Mouse (Mus musculus) induced T-regulatory cell, adult 2 months (primary cell): ENCODE results near the gene Sema7a.

Experiments
- DNase-seq: peaks from one replicate; pipeline ENCODE4 v3.0.0-alpha.2; 2012; ENCODE audit warnings: low read depth

Sema7a gene

DNA sequence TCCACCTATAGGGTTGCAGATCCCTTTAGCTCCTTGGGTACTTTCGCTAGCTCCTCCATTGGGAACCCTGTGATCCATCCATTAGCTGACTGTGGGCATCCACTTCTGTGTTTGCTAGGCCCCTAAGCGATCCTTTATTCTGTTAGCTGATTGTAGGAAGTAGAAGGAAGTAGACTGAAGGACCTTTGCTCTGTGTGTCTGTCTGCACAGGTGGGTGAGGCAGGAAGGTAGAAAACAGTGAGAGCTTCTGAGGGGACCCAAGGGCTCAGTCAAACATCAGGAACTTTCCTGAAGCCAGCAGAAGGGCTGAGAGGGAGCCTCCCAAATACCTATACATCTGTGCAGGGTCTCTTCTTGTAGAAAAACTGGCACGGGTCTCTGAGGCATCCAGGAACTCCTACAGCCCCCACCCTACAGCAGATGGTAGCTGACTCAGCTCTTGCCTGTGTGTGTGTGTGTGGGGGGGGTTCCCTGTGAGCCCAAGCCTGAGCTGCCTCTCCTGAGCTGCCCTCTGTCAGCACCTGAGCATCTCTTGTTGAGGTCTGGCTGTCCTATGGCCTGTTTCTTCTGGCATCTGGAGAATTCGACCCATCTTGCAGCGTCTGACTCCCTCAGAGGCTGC lies 35.4 kb downstream of the Sema7a start:
- DNase-seq = no peak

DNA sequence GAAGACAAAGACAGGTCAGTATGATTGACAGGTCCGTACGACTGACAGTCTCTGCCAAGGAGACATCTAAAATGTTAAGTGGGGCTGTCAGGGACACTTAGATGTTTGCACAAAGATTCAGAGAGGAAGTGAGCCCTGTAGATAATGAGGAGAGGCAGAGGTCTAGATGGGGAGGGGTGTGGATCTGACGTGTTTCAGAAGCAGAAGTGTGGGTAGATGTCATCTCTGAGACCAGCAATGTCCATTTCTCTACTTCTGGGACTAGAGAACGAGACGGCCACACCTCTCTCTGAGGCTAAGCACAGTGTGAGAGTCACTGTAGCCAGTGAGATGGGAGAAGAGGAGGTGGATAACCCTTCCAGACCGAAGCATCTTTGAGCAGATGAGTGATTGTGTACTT lies 38.1 kb downstream of the Sema7a start:
- DNase-seq = no peak

DNA sequence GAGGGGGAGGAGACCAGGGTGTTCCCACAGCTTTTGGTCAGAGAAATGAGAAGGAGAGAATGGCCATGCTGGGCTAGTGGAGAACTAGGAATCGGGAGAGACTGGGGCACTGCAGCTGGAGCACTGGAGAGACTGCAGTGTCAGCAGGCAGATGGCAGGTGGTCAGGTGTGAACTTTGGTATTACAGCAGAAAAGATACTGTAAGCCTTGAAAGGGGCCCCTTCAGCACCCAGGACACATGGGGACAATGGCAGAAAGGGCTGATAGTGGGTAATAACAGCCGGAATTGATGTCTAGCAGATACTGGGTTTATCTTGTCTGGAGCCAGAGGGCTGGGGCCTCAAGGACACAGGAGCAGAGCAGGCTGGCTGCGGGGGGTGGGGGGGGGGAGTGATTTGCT lies 38.9 kb downstream of the Sema7a start:
- DNase-seq = no peak

DNA sequence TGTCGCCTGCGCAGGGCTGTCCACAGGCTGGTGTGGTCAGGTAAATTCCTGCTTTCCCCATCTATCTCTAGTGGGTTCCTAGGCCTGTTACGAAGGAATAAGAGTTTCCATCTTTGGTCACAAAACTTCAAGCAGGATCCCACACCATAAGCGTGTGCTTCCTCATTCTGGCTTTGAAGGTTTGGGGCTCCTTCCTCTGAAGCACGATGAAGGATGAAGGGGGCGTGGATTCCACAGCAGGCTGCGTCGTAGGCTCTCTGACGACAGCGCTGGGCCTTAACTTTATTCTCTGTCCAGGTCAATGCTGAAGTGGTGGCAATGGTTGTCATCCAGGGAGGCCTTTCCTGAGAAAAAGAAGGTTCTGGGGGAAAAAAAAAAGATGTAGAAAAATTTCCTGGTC lies 40.7 kb downstream of the Sema7a start:
- DNase-seq = no peak

DNA sequence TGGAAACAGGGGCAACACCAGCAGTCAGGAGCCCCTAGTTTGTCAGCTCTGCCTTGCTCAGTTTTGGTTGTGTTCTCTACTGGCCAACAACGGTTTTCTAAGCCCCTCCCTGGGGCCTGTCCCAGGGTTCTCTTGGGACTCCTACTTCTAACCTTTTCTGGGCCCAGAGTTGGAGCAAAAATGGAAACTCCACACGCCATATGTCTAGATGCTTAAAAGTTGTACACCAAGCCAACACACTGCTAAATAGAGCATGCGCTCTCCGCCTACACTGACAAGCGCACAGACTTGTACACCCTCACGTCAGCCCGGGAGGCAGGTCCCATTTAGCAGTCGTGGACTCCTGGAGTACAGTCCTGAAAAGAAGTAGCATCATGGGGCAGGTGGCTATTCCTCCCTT lies 45.4 kb downstream of the Sema7a start:
- no peak for DNase-seq

DNA sequence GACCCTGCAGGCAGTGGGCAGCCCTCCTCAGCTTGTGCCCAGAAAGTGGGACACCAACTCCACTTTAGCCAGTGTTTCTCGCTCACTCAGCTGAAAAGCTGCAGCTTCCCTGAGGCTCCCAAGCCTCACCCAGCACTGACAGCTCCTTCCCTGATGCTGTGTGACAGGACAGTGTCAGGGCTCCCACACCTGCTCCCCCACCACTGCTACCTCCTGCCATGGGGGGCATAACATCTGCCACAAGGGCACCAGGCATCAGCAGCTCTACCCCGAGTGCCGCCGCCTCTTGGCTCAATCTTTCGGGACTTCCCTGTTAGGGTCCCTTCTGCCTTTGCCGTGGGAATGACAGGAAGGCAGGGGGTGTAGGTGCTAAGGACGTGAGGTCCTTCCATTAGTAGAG lies 46.4 kb downstream of the Sema7a start:
- no peak for DNase-seq

DNA sequence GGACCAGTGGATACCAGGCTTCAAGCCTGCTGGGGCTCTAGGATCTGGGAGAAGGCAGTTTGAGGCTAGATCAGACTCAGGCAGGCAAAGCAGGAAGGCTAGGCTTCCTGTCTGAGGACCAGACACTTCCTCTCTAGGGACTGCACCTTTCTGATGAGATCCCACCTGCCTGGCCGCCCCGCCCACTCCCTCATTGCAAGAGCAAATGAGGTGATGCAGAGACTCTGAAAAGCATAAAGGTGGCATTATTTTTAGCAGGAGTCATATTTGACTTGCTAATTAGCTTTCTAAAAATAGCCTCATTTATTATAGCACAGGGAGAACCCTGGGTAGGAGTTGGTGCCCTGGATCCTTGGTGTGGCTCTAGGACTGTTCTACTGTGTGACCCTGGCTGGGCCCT lies 48.2 kb downstream of the Sema7a start:
- DNase-seq = peak; percentile 38

DNA sequence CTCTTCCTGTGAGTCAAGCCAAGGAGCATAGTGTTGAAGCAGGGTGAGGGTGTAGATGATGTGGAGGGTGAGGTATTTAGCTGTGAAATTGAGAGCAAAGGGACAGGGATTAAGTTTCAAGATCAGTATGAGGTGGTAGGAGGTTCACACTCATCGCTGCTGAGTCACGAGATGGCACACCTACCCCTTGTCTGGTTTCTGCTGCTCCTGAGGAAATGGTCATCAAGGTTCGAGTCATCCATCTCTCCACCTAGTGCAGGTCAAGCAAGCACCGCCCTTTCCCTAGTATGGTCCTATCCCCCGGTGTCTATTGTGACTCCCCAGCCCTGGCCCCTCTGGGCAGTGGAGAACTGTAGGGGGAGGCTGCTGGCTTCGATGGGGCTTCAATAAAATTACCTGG lies 49.4 kb downstream of the Sema7a start:
- DNase-seq = no peak

DNA sequence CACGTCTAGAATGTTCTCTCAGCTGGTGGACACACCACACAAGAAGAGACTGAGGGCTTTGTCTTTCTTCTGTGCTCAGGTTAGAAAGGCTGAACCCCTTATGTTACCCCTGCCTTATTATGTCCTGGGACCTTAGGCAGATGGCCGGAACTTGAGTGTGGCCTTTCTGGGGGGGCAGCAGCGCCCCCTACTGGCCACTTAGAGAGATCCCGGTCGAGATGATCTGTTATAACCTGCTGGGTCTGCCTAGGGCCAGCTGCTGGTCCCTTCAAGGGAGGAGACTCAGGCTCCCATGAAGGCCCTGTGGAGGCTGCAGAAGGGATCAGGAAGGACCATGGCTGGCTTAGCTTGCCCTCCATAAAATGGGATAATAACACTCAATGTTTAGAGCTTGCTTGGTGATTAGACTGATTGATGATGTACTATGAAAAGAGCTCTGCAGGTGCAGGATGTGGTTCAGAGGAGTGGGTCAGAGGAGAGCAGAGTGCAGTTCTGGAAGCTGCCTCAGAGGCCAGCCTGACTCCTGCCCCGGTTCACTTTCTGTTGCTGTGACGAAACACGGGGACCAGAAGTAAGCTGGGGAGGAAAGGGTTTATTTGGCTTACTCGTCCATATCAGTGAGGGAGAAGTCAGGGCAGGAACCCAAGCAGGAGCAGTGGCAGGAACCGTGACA lies 50.7 kb downstream of the Sema7a start:
- peak; percentile 80 for DNase-seq

DNA sequence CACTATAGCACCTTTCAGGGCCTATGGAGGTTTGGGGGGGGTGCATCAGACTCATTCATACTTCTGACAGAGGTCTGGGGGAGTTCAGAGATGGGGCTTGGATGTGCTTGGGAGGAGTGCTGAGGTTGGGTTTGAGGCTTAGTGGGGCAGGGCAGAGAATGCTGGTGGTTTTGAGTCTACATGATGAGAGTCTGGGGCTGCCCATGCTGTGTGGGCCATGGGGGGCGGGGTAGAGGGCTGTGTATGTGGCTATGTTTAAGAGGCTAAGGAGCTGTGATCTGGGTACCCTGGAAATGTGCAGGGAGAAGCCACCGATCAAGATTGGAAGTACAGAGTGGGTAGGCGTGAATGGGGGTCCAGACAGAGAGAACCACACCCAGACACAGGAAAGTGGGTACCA lies 52.1 kb downstream of the Sema7a start:
- no peak for DNase-seq

DNA sequence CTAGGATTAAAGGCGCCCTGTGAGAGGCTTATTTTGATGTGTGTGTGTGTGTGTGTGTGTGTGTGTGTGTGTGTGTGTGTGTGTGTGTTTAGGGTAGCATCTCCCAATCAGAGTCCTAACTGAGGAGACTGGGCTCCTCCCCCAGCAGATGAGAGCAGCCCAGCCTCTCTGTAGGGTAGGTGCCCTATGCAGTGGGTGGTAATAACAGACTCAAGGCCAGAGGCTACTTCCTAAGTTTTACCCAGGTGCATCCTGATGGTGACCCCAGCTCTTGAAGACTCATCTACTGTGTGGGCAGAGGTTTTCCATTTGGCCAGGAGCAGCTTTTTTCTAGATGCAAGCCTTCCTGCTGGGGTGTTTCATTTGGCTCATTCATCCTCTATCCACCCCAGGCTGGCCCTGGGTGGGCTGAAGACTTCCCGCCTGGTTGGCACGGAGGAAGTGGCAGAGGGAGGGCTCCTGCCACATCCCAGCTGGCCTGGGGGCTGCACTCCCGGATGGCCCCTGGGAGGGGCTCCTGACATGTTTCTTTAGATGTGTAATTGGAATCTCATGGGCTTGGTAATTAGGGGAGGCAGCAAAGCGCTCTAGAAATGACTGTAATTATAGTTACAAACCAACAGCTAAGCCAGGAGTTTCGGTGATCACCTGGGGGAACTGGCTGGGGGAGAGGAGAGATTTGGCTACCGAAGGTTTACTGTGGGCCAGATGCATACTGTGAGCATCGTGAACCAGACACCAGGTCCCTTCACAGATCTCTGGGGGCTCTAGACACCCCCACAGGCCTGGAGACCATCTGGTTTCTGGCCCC lies 53.1 kb downstream of the Sema7a start:
- DNase-seq = no peak

DNA sequence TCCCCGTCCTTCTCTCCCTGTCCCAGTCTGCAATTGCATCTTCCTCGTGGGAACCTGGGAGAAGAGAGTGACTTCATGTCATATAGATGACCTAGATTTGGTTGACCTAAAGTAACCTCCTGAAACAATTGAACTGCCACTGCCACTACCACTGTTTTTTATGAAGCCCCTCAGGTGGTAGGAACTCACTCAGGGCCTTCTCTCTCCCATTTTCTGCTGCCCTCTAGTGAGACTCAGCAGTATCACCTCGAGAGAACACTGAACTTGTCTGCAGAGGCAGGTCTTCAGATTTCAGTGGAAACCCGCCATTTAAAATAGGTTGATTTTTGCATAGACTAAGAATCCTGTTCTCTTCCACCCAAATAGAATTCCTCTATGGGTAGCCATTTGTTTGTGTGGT lies 55.4 kb downstream of the Sema7a start:
- DNase-seq = peak; percentile 60

DNA sequence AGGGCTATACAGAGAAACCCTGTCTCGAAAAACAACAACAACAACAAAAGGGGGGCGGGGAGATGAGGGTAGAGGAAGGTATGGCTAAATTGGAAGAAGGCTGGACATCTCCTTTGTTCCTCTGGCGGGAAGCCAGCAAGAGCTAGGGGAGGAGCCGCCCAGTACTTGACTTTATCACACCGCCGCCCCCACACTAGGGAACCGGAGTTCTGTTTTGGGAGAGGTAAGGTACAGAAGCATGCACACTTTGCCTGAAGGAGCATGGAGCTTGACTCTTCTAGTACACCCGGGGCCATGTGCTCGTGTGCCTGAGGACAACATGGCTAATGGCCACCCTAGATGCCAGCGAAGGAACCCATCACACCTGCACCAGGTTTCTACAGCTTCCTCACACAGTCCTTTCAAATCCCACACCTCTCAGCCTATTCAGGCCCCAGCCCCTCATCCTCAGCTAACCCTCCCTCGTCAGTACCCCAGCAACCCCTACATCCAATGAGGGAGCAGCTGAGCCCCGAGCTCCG lies 57.7 kb downstream of the Sema7a start:
- DNase-seq = no peak

DNA sequence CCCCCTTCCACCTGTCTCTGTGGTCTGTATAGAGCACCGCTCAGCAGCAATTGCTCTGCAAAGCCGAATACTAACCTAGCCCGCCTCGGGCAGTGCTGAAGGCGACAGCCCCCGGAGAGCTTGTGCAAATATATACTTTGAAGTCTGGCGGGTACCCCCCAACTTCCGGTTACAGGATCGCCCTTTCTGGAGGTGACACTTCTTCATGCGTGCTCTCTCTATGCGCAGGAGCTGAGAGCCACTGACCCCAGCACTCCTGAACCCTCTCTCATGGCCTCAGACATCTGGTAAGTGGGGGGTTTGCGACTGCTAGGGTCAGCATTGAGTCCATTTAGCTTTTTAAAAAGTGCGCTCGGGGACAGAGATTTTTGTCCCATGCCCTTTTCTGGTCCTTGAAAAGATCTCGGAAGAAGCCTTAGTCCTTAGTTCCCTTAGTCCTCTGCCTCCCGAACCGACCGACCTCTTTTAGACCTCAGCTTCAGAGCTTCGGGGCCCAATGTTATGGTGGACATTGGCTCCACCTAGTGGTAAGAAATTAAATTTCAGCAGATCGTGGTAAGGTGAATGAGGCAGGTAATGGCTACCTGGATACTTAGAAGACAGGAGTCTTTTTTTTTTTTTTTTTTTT lies 58.2 kb downstream of the Sema7a start:
- peak; percentile 91 for DNase-seq

DNA sequence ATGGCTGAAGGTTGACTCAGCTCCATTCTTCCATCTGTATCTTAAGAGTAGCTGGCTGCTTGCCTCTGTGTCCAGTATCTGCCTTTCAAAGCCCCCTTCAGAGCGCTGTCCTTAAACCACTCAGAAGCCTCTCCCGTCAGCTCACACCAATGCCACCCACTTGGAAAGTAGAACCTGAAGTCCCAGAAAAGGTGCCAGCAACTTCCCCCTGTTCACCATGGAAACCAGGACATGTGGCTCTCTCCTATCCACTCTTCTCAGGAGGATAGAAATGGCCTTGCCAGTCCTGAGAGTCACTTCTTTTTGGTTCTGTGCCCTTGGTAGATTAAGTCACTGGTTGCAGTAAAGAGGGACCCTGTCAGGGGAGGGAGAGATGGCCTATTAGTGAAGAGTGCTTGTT lies 58.8 kb downstream of the Sema7a start:
- no peak for DNase-seq

DNA sequence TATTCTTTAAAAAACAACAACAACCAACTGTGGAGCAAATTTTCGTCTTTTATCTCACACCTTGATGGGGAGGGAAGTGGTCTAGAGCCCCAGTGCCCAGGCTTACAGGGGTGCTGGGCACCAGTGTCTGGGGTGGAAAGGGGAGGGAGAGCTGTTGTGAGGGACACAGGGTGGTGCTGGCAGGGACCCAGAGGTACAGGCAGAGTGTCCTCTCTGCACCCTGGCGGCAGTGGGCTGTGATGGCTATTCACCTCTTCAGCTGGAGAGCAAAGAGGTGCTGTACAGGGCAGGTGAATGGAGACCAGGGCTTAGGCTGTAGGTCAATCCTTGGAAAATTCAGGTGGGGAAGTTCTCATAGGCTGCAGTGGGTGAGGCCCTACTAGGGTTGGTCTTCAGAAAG lies 59.8 kb downstream of the Sema7a start:
- DNase-seq = no peak

DNA sequence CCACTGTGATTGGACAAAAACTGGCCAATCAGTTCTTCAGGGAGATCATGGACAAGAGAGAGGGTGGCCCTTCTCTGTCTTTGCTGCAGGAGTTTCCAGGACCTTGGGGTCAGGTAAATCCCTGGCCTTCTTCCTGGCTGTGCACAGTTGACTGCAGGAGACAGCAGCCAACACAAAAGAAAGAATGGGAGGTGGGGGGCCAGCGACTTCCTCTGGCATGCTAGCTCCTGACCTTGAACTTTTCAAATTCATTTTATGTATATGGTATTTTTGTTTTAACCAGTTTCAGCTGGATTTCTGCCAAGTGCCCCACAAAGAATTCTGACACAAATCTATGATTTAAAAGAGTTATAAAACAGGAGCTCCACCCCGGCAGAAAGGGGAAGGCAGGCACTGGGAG lies 63.4 kb downstream of the Sema7a start:
- DNase-seq = no peak

DNA sequence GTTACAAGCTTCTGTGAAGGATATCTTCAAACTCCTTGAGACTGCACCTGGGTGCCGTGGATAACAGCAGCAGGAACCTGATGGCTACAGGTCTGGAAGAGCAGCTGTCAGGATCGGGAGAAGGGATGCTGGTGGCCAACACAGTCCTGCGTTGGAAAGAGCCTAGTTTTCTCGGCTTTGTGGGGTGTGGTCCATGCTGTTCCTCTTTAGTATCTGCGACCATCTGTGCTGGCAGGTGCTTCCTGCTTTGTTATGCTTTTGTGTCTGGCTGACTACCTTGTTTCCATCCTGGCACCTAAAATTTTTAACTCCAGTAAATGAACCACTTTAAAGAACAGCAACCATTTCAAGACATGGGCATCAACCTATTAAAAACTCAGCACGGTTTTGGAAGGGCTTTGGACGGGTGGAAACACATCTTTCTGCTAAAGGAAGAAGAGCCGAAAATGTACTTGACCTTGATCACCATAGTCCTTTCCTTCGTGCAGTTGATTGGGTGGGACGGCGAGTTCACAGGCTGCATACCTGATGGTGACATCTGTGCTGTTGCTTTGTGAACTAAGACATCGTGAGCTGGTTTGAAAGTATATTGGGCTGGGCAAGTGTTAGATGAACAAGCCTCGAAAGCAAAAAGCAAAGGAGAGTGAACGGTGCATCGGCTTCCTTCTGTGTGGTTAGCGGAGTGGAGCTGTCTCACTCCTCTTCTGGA lies 66.0 kb downstream of the Sema7a start, which contains the start of gene Cyp11a1:
Gene Cyp11a1 (plus strand): TSS at position 659 of the 709 bp plus-strand sequence.
- DNase-seq = no peak

DNA sequence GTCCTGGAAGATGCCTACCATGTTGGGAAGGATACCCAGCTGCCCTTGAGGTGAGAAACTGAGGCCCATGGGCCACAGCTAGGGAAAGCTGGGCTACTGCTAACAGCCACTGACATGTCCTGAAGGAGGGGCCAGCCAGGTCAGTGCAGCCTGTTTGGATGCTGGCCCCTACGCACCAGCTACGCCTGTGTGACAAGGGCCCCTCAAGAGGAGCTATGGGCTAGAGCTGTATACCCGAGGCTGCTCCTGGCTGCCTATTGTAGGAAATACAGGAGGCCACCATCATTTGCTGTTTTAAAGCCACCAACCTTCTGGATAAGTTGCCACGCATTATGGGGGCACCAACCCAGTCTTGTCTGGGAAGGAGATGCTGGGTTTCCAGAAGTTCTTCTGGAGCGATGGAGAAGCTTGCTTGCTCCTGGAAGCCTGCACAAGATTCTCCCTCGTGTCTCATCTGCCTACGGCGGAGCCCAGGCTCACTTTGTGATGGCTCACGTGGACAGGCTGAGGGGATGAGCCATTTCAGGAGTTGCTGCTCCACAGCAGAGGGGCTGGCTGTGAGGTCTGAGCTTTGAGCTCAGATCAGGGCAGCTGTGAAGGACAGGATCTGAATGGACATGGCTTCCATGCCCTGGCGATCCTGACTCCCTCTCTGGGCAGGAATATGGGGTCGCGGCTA lies 68.6 kb downstream of the Sema7a start:
- DNase-seq = no peak

DNA sequence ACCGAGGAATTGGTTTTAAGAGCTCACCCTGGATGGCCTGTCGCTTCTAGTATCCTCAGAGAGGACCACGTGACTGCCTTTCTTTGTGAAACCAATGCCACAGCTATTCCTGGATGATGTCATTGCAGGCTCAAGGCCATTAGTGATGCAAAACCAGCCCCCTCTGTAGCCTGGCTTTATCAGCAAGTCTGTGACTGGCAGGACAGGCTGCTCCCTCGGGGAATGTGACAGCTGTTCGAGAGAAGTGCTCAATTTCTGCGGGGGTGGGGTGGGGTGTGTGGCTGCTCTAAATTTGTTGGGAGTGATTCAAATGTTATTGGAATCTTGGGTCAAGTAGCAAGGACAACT lies 69.1 kb downstream of the Sema7a start:
- no peak for DNase-seq

DNA sequence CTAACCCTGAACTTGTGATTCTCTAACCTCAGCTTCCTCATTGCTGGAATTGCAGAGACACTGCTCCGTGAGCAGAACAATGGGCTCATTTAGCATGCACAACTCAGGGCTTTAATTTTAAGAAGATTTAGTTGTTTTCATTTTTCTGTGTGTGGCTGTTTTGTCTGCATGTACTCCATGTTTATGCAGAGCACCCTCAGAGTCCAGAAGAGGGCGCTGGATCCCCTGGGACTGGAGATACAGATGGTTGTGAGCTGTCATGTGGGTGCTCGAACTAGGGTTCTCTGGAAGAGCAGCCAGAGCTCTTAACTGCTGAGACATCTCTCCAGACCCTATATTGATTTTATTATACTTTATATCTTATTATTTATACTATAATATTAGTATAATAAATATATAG lies 69.7 kb downstream of the Sema7a start:
- no peak for DNase-seq
